Mouse (Mus musculus): ENCODE measurements around the gene Stac3.

Stac3 gene

DNA sequence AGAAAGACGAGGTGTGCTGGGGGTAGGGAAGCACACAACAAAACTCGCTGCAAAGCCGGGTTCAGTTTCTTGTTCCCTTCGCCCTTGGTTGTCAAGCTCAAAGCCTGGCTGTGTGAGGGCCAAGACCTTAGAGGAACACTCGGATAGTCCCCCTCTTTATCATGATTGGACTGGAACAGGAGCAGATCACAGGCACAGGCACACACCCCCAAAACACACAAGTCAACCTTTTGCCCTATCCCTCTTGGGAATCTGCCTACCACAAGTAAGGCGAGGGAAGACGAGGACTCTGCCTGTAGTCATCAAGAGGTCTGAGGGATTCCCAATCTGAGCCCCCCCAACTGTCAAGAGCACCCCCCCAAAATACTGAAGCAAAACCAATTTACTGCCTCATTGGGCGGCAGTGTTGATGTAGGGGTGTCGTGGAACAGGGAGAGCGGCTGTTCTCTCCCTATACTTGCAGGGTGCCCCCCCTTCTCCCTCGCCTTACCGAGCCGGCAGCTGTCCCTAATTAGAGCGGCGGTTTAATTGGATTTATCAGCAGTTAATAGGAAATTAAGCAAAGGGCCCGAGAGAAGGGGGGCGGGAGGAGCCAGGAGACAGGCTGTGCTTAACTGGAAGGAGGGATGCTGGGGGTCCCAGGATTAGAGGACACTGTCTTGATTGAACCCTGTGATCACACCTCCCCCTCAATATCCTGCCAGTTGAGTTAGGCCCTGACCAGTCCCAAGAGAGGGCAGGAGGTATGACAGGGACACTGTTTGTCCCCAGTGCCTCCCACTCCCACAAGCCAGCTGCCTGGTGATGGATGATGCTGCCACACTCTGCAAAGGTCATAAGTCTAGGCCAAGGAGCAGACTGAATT is 8.6 kb downstream of the Stac3 start:
- DNase-seq: peak; percentile 97

DNA sequence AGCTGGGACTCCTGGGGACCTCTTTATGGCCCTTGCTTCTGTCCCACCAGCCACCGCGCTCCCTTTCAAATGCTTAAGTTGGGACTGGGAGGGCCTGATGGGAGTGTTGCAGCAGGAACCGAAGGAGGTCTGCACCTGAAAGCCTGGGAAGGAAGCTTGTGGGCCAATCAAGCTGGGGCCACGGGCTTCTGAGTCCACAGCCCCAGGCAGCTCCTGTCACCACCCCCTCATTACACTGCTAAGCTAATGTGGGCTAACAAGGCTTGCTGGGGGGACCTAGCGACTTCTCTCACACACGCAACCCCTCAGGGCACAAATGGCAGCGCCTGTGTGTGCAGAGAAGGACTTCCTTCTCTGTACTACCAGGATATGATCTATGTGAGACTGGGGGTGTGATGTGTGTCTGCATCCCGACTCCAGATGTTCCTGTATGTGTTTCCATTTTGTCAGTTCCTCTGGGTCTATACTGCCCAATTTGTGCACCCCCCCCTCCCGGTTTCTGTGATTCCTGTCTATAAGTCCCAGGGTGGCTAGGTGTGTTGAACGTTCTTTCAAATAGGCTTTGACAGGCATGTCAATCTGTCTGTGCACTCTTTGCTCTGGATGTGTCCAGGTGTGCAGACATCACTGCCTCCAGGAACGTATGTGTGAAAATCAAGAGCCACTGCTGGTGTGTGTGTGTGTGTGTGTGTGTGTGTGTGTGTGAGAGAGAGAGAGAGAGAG is 9.6 kb downstream of the Stac3 start:
- DNase-seq: peak; percentile 79

DNA sequence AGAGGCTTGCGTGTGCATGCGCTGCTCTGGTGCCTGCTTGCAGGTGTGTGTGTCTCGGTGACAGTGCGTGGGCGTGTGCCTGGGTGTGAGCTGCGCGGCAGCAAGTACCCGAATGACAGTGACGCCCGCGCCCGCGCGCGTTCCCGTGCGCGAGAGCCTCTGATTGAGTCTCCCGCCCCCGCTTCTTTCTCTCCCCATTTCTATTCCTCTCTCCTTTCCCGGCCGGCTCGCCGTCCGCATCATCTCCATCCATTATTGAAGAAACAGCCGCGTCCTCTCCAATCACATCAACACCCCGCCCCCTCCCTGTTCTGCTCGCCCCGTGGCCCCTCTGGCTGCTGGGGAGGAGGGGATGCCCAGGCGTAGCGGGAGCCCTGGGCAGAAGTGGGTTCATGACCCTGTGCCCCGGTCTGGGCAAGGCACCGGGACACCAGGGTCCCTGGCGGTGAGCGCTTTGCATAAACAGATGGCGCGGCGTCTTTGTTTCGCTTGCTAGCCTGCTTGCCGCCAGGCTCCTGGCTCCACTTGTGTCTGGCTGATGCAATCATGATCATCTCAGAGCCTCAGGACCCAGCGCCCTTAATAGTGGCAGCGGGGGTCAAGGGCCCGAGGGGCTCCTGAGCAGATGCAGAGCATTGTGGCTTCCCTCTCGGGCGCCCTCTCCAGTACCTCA is 10.3 kb downstream of the Stac3 start:
- DNase-seq: peak; percentile 90

DNA sequence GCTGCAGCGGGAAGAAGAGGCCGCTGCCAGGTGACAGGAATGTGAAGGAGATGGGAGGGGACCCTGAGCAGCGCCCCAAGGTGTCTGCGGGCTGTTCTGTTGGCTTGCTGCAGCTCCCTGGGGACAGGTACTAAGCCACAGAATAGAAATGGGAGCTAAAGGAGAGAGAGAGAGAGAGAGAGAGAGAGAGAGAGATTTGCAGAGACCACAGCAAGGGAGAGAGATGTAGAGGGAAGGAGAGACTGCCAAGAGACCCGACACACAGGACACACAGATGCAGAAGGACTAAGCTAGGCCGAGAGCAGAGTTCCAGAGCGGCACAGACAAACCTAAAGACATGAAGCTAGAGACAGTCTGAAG is 10.8 kb downstream of the Stac3 start:
- DNase-seq: no peak

DNA sequence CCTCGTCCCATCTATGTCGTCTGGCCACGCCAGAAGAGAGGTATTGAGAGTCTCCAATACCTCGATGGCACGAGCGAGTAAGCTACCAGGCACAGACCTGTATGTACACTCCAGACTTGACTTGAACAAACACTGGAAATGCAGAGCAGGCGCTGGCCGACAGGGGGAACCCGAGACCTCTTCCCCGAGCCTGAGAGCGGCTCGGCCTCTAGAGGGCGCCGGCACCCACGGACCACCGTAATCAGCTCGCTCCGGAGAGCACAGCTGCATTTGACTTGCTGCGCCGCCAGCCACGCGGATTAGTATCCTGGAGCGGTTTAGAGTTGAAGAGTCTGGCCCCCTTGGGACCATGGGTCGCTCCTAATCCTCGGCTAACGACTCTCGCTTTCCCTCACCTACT is 11.3 kb downstream of the Stac3 start:
- peak; percentile 96 for DNase-seq

DNA sequence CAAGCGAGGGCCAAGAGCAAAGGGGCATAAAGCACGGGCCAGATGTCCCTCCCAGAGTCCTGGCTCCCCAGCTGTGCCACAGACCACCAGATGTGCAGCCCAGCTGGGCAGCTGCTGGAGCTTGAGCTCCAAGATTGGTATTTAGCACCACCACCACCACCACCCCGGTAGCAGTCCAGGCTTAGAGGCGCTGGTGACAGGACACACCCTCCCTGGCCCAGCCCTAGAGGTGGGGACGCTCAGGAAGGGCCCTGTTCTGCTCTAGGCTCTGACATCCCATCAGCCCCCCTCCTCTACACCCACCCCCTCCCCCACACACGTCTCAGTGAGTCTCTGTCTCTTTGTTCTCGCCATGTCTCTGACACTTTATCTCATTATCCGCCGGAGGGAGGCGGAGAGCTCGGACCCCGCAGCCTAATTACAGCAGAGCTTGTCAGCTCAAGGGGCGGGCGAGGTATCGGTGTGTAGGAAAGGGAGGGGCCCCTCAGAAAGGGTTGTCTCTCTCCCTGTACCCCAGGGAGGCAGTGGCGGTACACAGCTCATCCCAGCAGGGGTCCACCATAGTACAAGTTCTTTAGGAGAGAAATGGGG is 12.1 kb downstream of the Stac3 start:
- DNase-seq: peak; percentile 92

DNA sequence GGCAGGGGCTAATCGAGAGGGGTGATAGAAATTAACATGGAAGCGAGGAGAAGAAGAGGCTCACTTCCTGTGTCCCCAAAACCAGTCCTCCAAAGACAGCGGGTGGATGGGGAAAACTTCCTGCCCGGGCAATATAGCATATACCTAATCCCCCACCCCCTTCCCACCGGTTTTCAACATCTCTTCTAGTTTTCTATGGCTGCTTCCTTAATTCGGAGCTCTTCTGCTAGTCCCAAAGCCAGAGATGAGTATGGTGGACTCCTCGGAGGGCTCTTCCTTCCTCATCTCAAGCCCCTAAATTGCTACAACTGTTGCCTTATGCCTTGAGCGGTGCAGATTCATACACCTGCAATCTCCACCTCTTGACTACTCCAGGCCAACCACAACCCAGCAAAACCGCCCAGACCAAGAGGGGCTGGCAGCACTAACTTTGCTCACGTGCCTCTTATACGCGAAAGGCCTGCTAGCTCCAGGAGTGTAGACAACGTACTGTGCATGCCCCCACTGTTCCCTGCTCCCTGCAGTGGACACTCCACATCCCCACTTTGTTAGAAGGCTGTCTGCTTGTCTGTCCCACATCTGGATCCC is 12.7 kb downstream of the Stac3 start:
- DNase-seq: no peak

DNA sequence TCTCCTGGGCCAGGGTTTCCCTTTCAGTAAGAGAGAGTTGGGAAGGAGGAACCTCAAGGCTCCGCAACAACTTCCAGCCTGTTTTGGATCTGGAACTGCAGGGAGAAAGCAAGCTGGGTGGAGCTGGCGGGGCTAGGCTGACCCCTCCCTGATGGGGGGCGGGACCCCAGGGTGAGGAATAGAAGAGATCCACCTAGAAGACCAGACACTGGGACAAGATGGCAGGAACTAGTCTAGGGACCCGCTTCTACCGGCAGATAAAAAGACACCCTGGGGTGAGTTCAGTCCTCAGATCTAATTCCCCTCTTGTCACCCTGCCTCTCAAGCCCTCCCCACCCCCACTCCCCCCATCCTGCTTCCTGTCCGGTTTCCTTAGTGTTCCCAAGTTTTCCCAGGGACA is 13.3 kb downstream of the Stac3 start, which contains the start of gene Ndufa4l2:
Gene Ndufa4l2, plus strand, starts transcription at position 204 of the 400 bp plus-strand sequence.
- DNase-seq: peak; percentile 49

DNA sequence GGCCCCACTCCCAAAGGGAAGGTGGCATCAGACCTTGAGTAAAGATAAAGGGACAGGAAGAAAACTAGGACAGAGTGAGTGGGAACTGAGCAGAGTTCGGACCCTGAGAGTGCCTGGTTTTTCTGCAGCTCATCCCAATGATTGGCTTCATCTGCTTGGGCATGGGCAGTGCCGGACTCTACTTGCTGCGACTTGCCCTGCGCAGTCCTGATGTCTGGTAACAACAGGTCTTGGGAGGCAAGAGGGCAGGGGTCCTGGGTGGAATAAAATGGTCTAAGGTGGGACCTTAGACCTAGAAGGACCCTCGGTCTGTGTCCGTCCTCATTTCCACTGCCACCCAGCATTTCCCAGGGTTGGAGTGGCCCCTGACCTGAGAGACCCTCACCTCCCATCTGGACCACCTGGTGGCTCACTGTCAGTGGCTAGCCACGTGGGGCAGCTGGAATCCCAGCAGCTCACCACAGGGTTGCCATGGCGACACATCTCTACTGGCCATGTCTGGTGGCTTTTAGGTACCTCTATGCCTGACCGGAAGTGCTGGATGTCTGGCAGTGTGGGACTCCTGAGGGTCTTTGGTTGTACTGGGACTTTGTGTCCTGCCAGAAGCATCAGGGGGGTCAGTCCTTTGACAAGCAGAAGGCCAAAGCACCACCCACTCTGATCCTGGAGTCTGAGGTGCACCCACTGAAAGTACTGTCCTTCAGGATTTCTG is 13.9 kb downstream of the Stac3 start:
- peak; percentile 81 for DNase-seq

DNA sequence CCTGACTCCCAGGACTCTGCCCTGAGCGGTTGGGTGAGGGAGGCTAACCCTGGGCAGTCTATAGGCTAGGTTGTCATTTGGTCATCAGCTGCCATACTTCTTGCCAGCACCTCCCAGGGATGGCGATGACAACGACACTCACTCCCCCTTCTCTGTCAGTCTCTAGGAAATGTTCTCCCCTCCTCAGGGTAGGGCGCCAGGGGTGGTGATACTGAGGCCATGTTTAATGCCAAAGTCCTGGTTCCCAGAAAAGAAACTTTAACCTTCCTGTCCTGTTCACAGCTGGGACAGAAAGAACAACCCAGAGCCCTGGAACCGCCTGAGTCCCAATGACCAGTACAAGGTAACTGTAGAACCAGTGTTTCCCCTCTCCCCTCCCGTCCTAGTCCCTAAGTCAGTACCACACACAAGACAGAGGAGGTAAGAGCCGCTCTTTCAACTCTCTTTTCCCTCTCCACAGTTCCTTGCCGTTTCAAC is 14.5 kb downstream of the Stac3 start:
- DNase-seq: no peak

DNA sequence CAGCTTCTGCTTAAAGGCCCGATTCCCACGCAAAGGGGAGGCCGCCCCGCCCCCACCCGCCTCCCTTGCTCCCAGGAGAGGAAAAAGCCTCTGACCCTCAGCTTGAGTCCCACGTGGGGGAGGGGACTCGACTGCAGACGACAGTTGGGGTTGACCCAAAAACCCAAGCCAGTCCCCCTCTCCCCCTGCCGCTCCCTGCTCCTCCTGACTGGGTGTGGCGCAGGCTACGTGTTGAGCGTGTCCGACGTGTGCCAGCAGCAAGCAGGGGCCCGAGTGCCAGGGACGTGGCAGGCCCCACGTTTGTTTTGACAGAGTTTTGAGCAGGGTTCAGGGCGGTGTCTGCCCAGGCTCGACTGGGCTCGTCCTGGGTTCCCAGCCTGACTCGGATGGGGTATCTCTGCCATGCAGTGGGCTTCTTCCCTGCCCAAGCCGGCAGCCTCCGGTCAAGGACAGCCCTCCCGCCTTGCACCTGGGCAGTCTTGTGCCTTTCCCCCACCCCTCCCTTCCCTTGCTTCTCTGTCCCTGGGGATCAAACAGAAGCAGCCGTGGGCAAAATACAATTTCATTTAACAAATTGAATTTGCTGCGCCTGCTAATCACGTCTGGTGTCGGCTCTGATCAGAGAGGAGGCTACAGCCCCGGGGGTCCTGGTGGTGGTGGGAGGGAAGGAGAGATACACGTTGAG is 15.2 kb downstream of the Stac3 start:
- peak; percentile 96 for DNase-seq

DNA sequence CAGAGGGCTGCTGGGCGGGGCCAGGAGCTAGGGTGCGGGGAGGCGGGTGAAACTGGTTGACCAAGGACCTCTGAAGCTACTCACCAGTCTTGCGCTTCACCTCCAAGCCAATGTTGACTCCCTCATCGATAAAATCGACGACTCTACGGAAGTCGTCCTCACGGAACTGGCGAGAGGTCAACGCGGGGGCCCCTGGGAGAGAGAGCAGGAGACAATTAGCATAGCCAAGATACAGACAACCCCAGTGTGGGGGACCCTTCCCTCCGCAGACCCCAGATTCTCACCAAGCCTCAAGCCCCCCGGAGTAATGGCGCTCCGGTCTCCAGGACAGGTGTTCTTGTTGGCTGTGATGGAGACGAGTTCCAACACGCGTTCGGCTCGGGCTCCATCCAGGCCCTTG is 16.5 kb downstream of the Stac3 start:
- no peak for DNase-seq

DNA sequence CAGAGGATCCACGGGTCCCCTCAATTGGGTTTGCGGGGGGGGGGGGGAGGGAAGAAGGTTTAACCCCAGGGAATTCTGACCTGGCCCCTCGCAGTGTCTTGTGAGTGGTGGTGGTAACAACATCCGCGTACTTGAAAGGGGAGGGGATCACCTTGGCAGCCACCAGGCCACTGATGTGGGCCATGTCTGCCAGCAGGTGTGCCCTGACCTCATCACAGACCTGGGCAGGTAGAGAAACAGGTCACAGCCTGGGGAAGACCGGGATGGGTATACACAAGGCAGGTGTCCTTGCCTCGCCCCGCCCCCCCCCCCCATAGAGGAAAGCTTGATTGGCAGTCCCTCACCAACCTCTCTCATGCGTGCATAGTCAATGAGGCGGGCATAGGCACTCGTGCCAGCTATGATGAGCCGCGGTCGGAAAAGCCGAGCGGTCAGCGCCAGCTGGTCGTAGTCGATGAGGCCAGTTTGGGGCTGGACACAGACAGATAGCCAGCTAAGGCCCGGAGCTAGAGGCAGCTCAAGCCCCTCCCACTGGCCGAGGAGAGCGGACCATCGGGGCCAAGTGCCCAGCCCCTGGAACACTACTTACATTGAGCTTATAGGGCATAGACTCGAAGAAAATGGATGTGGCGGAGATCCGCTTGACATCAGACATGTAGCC is 17.7 kb downstream of the Stac3 start:
- no peak for DNase-seq

DNA sequence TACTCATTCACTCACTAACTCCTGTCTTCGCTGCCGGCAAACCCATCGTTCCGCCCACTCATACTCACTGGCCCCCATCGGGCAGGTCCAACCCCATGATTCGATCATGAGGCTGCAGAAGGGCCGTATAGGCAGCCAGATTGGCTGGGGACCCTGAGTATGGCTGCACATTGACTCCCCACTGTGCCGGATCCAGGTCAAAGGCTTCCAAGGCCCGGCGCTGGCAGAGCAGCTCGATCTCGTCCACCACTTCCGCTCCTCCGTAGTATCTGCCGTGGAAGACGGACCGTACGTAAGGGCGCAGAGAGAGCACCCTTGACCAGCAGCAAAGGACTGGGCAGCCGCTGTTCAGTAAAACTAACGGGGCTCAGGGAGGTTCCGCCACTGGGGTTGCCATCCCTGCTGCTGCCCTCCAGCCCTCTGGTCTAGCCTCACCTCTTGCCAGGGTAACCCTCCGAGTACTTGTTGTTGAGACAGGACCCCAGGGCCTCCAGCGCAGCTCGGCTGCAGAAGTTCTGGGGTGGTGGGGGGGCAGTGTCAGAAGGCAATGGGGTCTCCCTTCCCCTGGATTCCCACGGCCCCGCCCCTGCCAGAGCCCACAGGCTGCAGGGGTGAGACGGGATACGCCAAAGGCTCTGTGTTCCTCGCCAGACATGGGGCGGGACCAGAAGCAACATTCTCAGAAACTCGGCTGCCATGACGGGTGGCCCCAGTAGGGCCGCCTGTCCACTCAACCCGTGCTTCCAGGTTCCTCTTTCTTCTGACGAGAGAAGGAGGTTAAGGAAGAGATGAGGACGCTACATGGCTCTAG is 18.6 kb downstream of the Stac3 start:
- no peak for DNase-seq

DNA sequence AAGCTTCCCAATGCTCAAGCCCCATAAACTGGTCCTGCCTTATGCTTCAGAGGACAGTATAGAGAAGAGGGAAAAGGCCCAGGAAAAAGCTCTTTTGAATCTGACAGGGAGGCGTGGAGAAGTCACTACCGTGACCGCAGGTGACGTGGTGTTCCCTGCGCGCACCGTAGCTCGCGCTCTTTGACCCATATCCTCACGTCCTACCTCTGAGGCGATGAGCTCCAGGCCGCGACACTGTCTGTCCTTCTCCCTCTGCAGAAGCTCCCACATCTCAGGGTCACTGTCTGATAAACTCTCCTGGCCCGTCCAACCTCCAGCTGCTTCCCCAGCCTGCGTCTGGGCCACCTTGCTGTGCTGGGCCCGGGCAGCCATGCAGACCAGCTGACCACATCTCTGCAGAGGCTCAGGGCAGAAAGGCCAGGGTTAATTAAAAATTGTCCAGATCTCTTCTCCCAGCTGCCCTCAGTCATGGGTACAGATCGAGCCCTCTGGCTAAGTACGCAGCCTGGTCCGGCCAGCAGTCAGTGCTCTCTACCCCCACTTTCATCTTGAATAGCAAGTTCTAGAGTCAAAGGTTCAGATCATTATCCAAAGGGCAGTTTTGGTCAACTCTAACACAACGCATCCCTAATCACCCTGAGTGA is 19.4 kb downstream of the Stac3 start:
- no peak for DNase-seq

DNA sequence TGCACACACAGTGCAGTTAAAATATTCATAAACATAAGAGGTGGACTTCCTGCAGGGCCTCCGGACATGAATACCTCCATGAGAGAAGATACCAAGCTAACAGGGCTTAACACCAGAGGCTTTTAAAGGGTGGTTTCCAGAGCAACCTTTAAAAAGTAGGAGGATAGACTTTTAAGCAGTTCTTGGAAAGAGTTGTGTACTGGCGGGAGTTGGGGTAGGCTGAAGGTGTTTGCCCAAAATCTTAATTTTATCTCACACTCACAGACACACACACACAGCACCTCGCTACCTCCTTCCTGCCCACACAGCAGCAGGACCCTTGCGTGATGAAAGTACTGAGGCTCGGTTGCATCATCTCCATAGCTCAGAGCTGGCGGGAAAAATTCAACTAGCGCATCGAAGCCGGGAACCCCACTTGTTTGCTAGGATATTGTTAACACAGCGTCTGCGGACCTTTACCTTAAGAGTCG is 20.2 kb downstream of the Stac3 start:
- no peak for DNase-seq

DNA sequence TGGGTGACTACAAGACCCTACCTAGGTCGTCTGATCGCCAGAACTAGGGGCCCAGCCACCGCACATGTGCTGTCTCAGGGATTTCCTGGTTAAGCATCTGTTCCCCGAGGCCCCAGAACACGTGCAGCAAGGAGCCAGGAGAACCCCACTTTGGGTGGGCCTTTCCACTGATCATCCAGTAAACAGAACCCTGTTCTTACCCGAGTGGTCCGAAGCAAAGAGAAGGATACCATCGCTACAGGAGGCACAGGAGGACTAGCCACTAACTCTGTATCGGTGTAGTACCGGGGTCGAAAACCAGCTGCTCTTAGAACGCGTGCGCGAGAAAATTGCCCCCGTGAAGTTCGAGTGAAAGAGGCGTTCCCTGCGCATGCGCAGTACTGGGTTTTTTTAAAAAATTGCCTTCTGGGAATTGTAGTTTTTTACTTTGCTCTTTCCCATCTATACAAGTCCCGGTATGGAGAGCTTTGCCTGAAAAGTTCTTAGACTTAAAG is 20.6 kb downstream of the Stac3 start, which contains the start of gene Shmt2:
Gene Shmt2, minus strand, starts transcription at position 357 of the 494 bp plus-strand sequence.
- DNase-seq: peak; percentile 95

DNA sequence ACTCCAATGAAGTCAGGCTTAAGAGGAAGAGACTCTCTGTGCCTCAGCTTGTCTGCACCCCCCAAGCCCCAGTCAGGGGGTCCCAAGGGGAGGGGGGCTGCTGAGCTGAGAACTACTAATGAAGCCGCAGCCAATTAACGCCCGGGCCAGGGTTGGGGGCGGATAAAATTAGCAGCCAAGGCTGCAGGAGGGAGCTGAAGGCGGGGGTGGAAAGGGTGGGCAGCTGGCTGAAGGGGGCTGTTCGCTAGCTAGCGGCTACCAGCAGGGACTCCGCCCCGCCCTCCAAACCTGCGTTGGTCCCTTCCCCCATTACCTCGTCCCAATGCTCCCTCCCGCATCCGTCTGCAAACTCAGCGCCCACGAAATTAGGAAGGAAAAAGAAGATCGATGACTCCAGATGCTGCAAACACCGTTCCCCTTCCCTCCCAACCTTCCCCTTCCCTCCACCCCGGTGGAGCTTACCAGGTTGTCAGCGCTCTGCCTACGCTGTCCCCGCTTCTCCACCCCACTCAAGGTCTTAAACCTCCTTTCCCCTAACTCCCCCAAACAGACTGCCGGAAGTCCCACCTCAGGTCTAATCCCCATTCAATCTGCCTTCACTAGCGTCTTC is 23.3 kb downstream of the Stac3 start:
- DNase-seq: peak; percentile 70

DNA sequence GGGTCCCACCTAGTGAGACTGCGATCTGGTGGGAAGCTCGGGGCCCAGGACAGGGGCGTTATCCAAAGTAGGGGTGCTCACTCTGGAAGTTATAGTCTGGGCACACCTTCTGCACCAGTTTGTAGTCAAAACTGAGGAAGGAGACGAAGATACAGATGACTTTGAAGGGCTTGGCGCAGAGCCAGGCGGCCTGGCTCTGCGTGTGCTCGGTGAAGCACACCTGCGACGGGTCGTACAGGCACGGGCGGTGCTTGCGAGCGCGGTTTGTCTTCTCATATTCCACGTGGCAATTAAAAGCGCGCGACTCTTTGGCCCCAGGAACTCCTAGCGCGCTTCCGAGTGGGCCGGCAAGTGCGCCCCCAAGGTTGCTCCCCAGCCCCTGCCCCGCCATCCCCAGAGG is 24.6 kb downstream of the Stac3 start:
- DNase-seq: no peak
